Mouse (Mus musculus) thymus, postnatal 25 days (tissue): ENCODE measurements around the gene Gm20489.

Experiments
- DNase-seq: peaks from one replicate; pipeline ENCODE4 v3.0.0; 2022

Gm20489 gene

GRCm38 (mm10) chrX:101268755-101269124, at the start of gene Gm20489:
Gm20489 (minus strand) TSS chrX:101269023.
- no peak for DNase-seq

- DNase-seq, result no peak
Observed at GRCm38 (mm10) chrX:101313625-101314359, 45.0 kb upstream of the Gm20489 start.

GRCm38 (mm10) chrX:101309299-101309698, 40.5 kb upstream of the Gm20489 start:
- DNase-seq, result no peak

- no peak for DNase-seq
Observed at GRCm38 (mm10) chrX:101304646-101305045, 35.8 kb upstream of the Gm20489 start.

GRCm38 (mm10) chrX:101301654-101302053, 32.8 kb upstream of the Gm20489 start:
- no peak for DNase-seq

- no peak for DNase-seq
Observed at GRCm38 (mm10) chrX:101300427-101301030, 31.7 kb upstream of the Gm20489 start.

GRCm38 (mm10) chrX:101299473-101300426, 30.9 kb upstream of the Gm20489 start:
- no peak for DNase-seq

- DNase-seq, result no peak
Observed at GRCm38 (mm10) chrX:101299055-101299454, 30.2 kb upstream of the Gm20489 start, which contains the start of gene Nlgn3. Nlgn3 (plus strand) TSS chrX:101299168.

- DNase-seq, result no peak
Observed at GRCm38 (mm10) chrX:101290111-101290510, 21.3 kb upstream of the Gm20489 start.

- DNase-seq, result no peak
Observed at GRCm38 (mm10) chrX:101289037-101289436, 20.2 kb upstream of the Gm20489 start.

GRCm38 (mm10) chrX:101288432-101288831, 19.6 kb upstream of the Gm20489 start:
- no peak for DNase-seq

- no peak for DNase-seq
Observed at GRCm38 (mm10) chrX:101287543-101287942, 18.7 kb upstream of the Gm20489 start.

GRCm38 (mm10) chrX:101285953-101286670, 17.3 kb upstream of the Gm20489 start:
- no peak for DNase-seq

- peak; percentile 77 for DNase-seq
Observed at GRCm38 (mm10) chrX:101285534-101285933, 16.7 kb upstream of the Gm20489 start.

GRCm38 (mm10) chrX:101282813-101283212, 14.0 kb upstream of the Gm20489 start:
- no peak for DNase-seq

- peak; percentile 86 for DNase-seq
Observed at GRCm38 (mm10) chrX:101273875-101274738, 5.3 kb upstream of the Gm20489 start, which contains the start of gene Med12. Med12 (plus strand) TSS chrX:101274030.

GRCm38 (mm10) chrX:101273410-101273809, 4.6 kb upstream of the Gm20489 start:
- peak; percentile 35 for DNase-seq

GRCm38 (mm10) chrX:101268025-101268754, 633 bp downstream of the Gm20489 start, which contains the start of gene Il2rg:
Il2rg (minus strand) TSS chrX:101268255.
- peak; percentile 65 for DNase-seq

GRCm38 (mm10) chrX:101266631-101267030, 2.2 kb downstream of the Gm20489 start:
- DNase-seq, result no peak

- DNase-seq, result no peak
Observed at GRCm38 (mm10) chrX:101263892-101264291, 4.9 kb downstream of the Gm20489 start, which contains the start of gene Gm614. Gm614 (minus strand) TSS chrX:101263992.
